Mouse (Mus musculus): ENCODE measurements around the gene Gpr171. TPM values are rescaled to one million over a fixed set of nuclear protein-coding genes. Genes with fewer than 3 reads are reported as not detected.
"Not testable (repeated sequence)": the region's sequence is repeated elsewhere in the genome, so short reads cannot be mapped to it uniquely, and the experiment has no call there.

The Gpr171 gene
- total and polyA plus RNA-seq, 3 experiments = 12.6 to 59.4 (median 20.9) TPM

GRCm38 (mm10) chr3:59121067-59121730, 19.6 kb upstream of the Gpr171 start:
- dilution Hi-C loops (cut with MboI; ENCODE audit: extremely low pct_ligation_motif_present, extremely low pct_unique_long_range_greater_than_20kb, low sequenced_read_pairs) (no loop called here), in situ Hi-C loops (cut with MboI; ENCODE audit: low pct_ligation_motif_present, low pct_unique_long_range_greater_than_20kb, low sequenced_read_pairs) (loop anchor here (5.0 kb wide), 1 partner anchor 36 kb away; no protein-coding TSS in a partner anchor)
- Histone ChIP-seq H3K4me3 (replicated peaks in 1 of 3; ENCODE audit: low read depth in 2 of 3, low read length in 2 of 3, poor library complexity in 1 of 3) (no peak overlapping the region), H3K27me3 (replicated peaks) (no peaks in the 10 kb centered on the region), H3K9me3 (replicated peaks; ENCODE audit: low read length) (no peaks in the 10 kb centered on the region), H3K79me2 (replicated peaks; ENCODE audit: control insufficient read depth, extremely low read depth, insufficient read depth, poor library complexity, severe bottlenecking) (no peaks in the 10 kb centered on the region), H3K4me1 (ENCODE audit: control insufficient read depth in 1 of 2, insufficient read depth in 2 of 2) (peaks cover 10 to 47% of the 10 kb centered on the region in 2 experiments), H3K4me2 (ENCODE audit: insufficient read depth, low read depth, poor library complexity, severe bottlenecking) (no peak overlapping the region), H3K36me3 (replicated peaks in 1 of 2; ENCODE audit: control insufficient read depth in 1 of 2, insufficient read depth in 1 of 2, low read length in 1 of 2) (peaks cover 0 to 6% of the 10 kb centered on the region in 2 experiments), H3K9ac (ENCODE audit: insufficient read depth, low read depth) (no peak overlapping the region), H3K27ac (ENCODE audit: insufficient read depth, low read depth) (no peak overlapping the region)
- no peak for TF ChIP-seq ZMIZ1 (IDR thresholded peaks at IDR 0.05; ENCODE audit: low read depth, low read length)
- no peak for TF ChIP-seq USF2 (conservative IDR thresholded peaks at IDR 0.05; ENCODE audit: low read depth, low read length)
- no peak for TF ChIP-seq MAX (IDR thresholded peaks at IDR 0.05; ENCODE audit: low read length)
- no peak for TF ChIP-seq MXI1 (IDR thresholded peaks at IDR 0.05; ENCODE audit: low read depth, low read length)
- TF ChIP-seq HCFC1 (IDR thresholded peaks at IDR 0.05; ENCODE audit: low read depth, low read length) = no peak
- TF ChIP-seq JUN (IDR thresholded peaks at IDR 0.05; ENCODE audit: insufficient read depth, low read depth, low read length) = no peak
- no peak for TF ChIP-seq UBTF (IDR thresholded peaks at IDR 0.05; ENCODE audit: low read depth, low read length)
- no peak for TF ChIP-seq IRF4 (IDR thresholded peaks at IDR 0.05; ENCODE audit: low read depth, low read length)
- no peak for TF ChIP-seq MYC (IDR thresholded peaks at IDR 0.05; ENCODE audit: low read depth, low read length)
- no peak for TF ChIP-seq CHD2 (IDR thresholded peaks at IDR 0.05; ENCODE audit: low read length)
- no peak for TF ChIP-seq RCOR1 (conservative IDR thresholded peaks at IDR 0.05; ENCODE audit: low read depth, low read length)
- TF ChIP-seq ZNF384 (IDR thresholded peaks at IDR 0.05; ENCODE audit: low read depth, low read length) = no peak
- no peak for TF ChIP-seq BHLHE40 (IDR thresholded peaks at IDR 0.05; ENCODE audit: low read depth, low read length)
- TF ChIP-seq USF1 (IDR thresholded peaks at IDR 0.05; ENCODE audit: low read depth, low read length) = no peak
- TF ChIP-seq E2F4 (IDR thresholded peaks at IDR 0.05; ENCODE audit: insufficient replicate concordance, low read depth, low read length) = no peak
- no peak for DNase-seq (ENCODE audit: extremely low read depth)

- H3K79me2 ChIP-seq (replicated peaks; ENCODE audit: control insufficient read depth, extremely low read depth, insufficient read depth, poor library complexity, severe bottlenecking) = no peaks in the 10 kb centered on the region
- peaks cover 3 to 19% of the 10 kb centered on the region in 2 experiments; a peak in 3 of 4 replicates for H3K4me1 ChIP-seq (ENCODE audit: control insufficient read depth in 1 of 2, insufficient read depth in 2 of 2)
- no peak for TF ChIP-seq MAZ (IDR thresholded peaks at IDR 0.05; ENCODE audit: low read depth, low read length)
- no peak overlapping the region for H3K27ac ChIP-seq (ENCODE audit: insufficient read depth, low read depth)
- peaks cover 0 to 8% of the 10 kb centered on the region in 2 experiments for H3K36me3 ChIP-seq (replicated peaks in 1 of 2; ENCODE audit: control insufficient read depth in 1 of 2, insufficient read depth in 1 of 2, low read length in 1 of 2)
- no peak for DNase-seq (ENCODE audit: extremely low read depth)
- H3K9me3 ChIP-seq (replicated peaks; ENCODE audit: low read length) = no peaks in the 10 kb centered on the region
- H3K9ac ChIP-seq (ENCODE audit: insufficient read depth, low read depth) = no peak overlapping the region
- in situ Hi-C loops (cut with MboI; ENCODE audit: low pct_ligation_motif_present, low pct_unique_long_range_greater_than_20kb, low sequenced_read_pairs) (no loop called here), dilution Hi-C loops (cut with MboI; ENCODE audit: extremely low pct_ligation_motif_present, extremely low pct_unique_long_range_greater_than_20kb, low sequenced_read_pairs) (no loop called here)
- H3K4me3 ChIP-seq (replicated peaks in 1 of 3; ENCODE audit: low read depth in 2 of 3, low read length in 2 of 3, poor library complexity in 1 of 3) = no peak overlapping the region
- no peak overlapping the region for H3K4me2 ChIP-seq (ENCODE audit: insufficient read depth, low read depth, poor library complexity, severe bottlenecking)
- H3K27me3 ChIP-seq (replicated peaks) = no peaks in the 10 kb centered on the region
Observed at GRCm38 (mm10) chr3:59113973-59114517, 12.4 kb upstream of the Gpr171 start.

- dilution Hi-C loops (cut with MboI; ENCODE audit: extremely low pct_ligation_motif_present, extremely low pct_unique_long_range_greater_than_20kb, low sequenced_read_pairs) = not testable (repeated sequence)
Observed at GRCm38 (mm10) chr3:59113291-59113690, 11.7 kb upstream of the Gpr171 start.

More at GRCm38 (mm10) chr3:59113291-59113690, 11.7 kb upstream of the Gpr171 start:
- H3K27ac ChIP-seq (ENCODE audit: insufficient read depth, low read depth); H3K4me3 ChIP-seq (replicated peaks in 1 of 3; ENCODE audit: low read depth in 2 of 3, low read length in 2 of 3, poor library complexity in 1 of 3); in situ Hi-C loops (cut with MboI; ENCODE audit: low pct_ligation_motif_present, low pct_unique_long_range_greater_than_20kb, low sequenced_read_pairs); H3K9me3 ChIP-seq (replicated peaks; ENCODE audit: low read length); DNase-seq (ENCODE audit: extremely low read depth); H3K27me3 ChIP-seq (replicated peaks); H3K4me2 ChIP-seq (ENCODE audit: insufficient read depth, low read depth, poor library complexity, severe bottlenecking); H3K36me3 ChIP-seq (replicated peaks in 1 of 2; ENCODE audit: control insufficient read depth in 1 of 2, insufficient read depth in 1 of 2, low read length in 1 of 2); H3K79me2 ChIP-seq (replicated peaks; ENCODE audit: control insufficient read depth, extremely low read depth, insufficient read depth, poor library complexity, severe bottlenecking); H3K9ac ChIP-seq (ENCODE audit: insufficient read depth, low read depth): not testable (repeated sequence)
- peaks cover 0 to 11% of the 10 kb centered on the region in 2 experiments; a peak in 3 of 4 replicates for H3K4me1 ChIP-seq (ENCODE audit: control insufficient read depth in 1 of 2, insufficient read depth in 2 of 2)
